Mouse (Mus musculus) heart, postnatal 0 days (tissue): ENCODE results near the gene Abhd14b. TPM values are rescaled to one million over a fixed set of nuclear protein-coding genes. Genes with fewer than 3 reads are reported as not detected.

Experiments used
- ATAC-seq: fragments of 200-750 bp; cut with Nextera tagmentation; 2 replicates; pipeline ENCODE4 v1.8.0; 2017; ENCODE audit warnings: low read depth, moderate number of reproducible peaks, moderate library complexity; ENCODE audit not compliant: insufficient read depth
- DNase-seq: peaks from one replicate; pipeline ENCODE4 v3.0.0-alpha.2; 2016; ENCODE audit warnings: low spot score
- H3K27ac ChIP-seq: fragments of 300-500 bp; sonication (generic); 2 replicates; pipeline ENCODE4 v1.5.1; 2014; ENCODE audit warnings: low read depth, mild to moderate bottlenecking
- H3K27me3 ChIP-seq: fragments of 300-500 bp; sonication (generic); 2 replicates; pipeline ENCODE4 v1.6.1; 2014; ENCODE audit warnings: low read length, mixed read lengths; ENCODE audit not compliant: control insufficient read depth, insufficient read depth
- H3K36me3 ChIP-seq: fragments of 300-500 bp; sonication (generic); replicated peaks from 2 replicates; pipeline ENCODE4 v1.6.1; 2014; ENCODE audit warnings: low read length, mixed read lengths; ENCODE audit not compliant: control insufficient read depth, insufficient read depth
- H3K4me1 ChIP-seq: fragments of 300-500 bp; sonication (generic); 2 replicates; pipeline ENCODE4 v1.6.1; 2014; ENCODE audit warnings: antibody characterized with exemption; ENCODE audit not compliant: control insufficient read depth, insufficient read depth
- H3K4me2 ChIP-seq: fragments of 300-500 bp; sonication (generic); 2 replicates; pipeline ENCODE4 v1.6.1; 2014; ENCODE audit warnings: low read depth, mild to moderate bottlenecking, low read length, moderate library complexity
- H3K4me3 ChIP-seq: fragments of 300-500 bp; sonication (generic); 2 replicates; pipeline ENCODE4 v1.5.1; 2014; ENCODE audit warnings: low read depth, low read length
- H3K9ac ChIP-seq: fragments of 300-500 bp; sonication (generic); replicated peaks from 2 replicates; pipeline ENCODE4 v1.6.1; 2014; ENCODE audit warnings: low read depth, low read length, mixed read lengths
- H3K9me3 ChIP-seq: fragments of 300-500 bp; sonication (generic); replicated peaks from 2 replicates; pipeline ENCODE4 v1.6.1; 2016; ENCODE audit warnings: low read length; ENCODE audit not compliant: control insufficient read depth
- CTCF ChIP-seq: IDR thresholded peaks from 2 replicates; pipeline ENCODE4 v1.5.1; 2016; ENCODE audit warnings: antibody characterized with exemption, control low read depth, low read depth
- EP300 ChIP-seq: IDR thresholded peaks from 2 replicates; pipeline ENCODE4 v1.6.1; 2016; ENCODE audit warnings: antibody characterized with exemption, low read depth
- WGBS: fragments of 180-500 bp; shearing (Covaris S2); extraction: QIAGEN DNeasy Blood & Tissue Kit; methylation state at CpG from one replicate; pipeline ENCODE4 v1.1.7; 2014; 5-methylcytosine and 5-hydroxymethylcytosine counted together
- polyA plus RNA-seq: library from polyadenylated mRNA; unstranded; fragments of >200 nt; fragmentation: Nextera tagmentation; extraction: Ambion mirVana; gene quantifications from 2 replicates; pipeline ENCODE4 v1.2.1, GENCODE M21; 2015
- total RNA-seq: library from RNA; depleted of rRNA; stranded (reverse); fragments of >200 nt; gene quantifications from 2 replicates; pipeline ENCODE4 v1.2.3, GENCODE M21; 2014; ENCODE audit warnings: low replicate concordance

Gene Abhd14b
- total and polyA plus RNA-seq, 2 experiments from 2014 or later = 5.3 to 46.8 TPM

DNA sequence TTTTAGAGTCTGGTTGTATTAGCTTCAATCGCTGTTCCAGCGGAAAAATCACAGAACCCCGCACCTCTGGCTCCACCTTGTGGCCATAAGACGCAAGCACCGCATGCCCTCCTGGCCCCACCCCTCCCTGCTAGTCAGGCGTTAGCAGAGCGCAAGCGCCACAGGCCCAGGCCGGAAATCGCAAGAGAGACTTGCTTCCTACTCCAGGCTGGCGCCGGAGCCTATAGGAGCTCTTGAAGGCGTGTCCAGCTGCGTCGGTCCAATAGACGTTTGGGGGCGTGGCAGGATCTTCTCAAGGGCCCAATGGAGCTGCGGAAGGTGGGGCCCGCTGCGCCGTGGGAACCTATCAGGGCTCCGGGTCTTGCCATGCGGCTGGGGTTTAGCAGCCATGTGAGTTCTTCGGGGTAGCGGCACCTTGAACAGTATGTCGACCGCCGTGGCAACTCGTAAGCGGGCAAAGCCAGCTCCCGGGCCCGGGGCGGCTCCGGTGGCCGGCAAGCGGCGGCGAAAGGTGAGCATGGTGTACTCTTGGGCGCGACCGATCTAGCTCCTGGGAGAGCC lies 29.7 kb downstream of the Abhd14b start, which contains the start of gene Parp3:
Gene Parp3 (minus strand): TSS at position 26 of the 561 bp plus-strand sequence.
- peak; percentile 100 for DNase-seq
- Histone ChIP-seq H3K4me2 (peak within 1 kb of the TSS; percentile 80), H3K4me1 (peaks cover 32% of the 10 kb centered on the region), H3K4me3 (peak within 1 kb of the TSS; percentile 53), H3K9me3 (no peaks in the 10 kb centered on the region), H3K27ac (peak within 1 kb of the TSS; percentile 74), H3K27me3 (no peaks in the 10 kb centered on the region), H3K9ac (peak within 1 kb of the TSS; percentile 46), H3K36me3 (peaks cover 14% of the 10 kb centered on the region)
- peak; percentile 97 for ATAC-seq
- under 1% methylated on average over 41 of the region's 41 CpGs for WGBS
- peak; percentile 79; the same call in 1 of the 2 replicates for TF ChIP-seq EP300
- peak; percentile 98 for TF ChIP-seq CTCF

DNA sequence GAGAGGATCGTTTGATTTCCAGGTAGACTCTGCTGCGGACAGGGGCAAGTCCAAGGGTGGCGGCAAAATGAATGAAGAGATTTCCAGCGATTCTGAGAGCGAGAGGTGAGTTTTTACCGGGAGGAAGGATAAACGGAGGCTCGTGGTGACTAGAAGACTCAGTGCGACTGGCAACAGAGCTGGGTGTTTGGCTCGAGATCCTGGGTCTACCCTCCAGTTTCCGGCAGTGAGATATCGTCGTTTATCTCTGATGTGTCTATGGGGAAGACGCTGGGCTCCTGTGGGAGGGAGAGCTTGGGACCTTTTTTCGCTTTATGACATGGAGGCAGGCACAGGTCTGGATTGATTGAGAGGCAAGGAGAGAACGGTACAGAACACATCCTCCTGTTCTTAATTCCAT lies 30.4 kb downstream of the Abhd14b start:
- H3K4me2 ChIP-seq = peak overlapping the region; percentile 80
- H3K27me3 ChIP-seq = no peaks in the 10 kb centered on the region
- peaks cover 32% of the 10 kb centered on the region for H3K4me1 ChIP-seq
- WGBS = 1% methylated on average over 16 of the region's 16 CpGs
- TF ChIP-seq EP300 (no peak), CTCF (no peak)
- H3K27ac ChIP-seq = peak overlapping the region; percentile 51; the same call in 1 of the 2 replicates
- peak overlapping the region; percentile 53 for H3K4me3 ChIP-seq
- no peaks in the 10 kb centered on the region for H3K9me3 ChIP-seq
- ATAC-seq (no peak), DNase-seq (no peak)
- H3K9ac ChIP-seq = peak overlapping the region; percentile 46
- peaks cover 16% of the 10 kb centered on the region for H3K36me3 ChIP-seq

DNA sequence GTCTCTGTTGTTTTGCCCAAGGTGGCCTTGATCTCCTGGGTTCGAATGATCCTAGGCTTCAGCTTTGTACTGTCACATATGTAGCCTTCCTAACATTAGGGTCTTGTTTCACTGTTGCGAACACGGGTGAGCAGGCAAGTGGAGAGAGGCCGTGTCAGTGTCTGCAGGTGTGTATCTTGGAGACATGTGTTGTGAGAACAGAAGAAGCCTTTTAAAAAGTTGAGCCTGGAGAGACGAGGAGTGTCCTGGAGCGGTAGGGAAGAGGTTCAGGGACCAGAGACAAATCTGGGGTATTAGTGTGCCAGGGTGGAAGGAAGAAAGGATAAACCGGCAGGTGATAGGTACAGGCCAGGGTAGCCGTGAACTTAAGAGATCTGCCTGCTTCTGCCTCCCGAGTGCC lies 30.8 kb downstream of the Abhd14b start:
- Histone ChIP-seq H3K9ac (no peak overlapping the region), H3K4me3 (peak overlapping the region; percentile 53), H3K27ac (no peak overlapping the region), H3K27me3 (no peaks in the 10 kb centered on the region), H3K36me3 (peaks cover 21% of the 10 kb centered on the region), H3K4me2 (peak overlapping the region; percentile 80), H3K9me3 (no peaks in the 10 kb centered on the region), H3K4me1 (peaks cover 32% of the 10 kb centered on the region)
- DNase-seq = no peak
- no peak for ATAC-seq
- 74% methylated on average over 9 of the region's 9 CpGs for WGBS
- TF ChIP-seq CTCF (no peak), EP300 (no peak)

DNA sequence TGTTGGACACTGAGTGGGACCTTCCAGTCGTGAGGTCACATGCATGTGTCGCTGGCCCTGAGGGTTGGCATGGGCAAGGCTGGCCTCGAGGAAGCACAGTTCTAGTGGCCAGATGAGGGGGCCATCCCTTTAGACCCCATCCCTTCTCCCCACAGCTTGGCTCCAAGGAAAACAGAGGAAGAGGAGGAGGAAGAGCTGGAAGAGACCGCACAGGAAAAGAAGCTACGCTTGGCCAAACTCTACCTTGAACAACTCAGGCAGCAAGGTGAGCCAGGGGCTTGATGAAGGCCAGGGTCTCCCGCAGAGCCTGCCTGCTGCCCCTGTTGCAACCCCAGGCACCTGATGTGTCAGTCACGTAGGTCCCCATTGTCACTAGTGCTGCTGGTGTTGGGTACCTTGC lies 33.3 kb downstream of the Abhd14b start:
- H3K9me3 ChIP-seq = no peaks in the 10 kb centered on the region
- no peak overlapping the region for H3K9ac ChIP-seq
- WGBS = 85% methylated on average over 7 of the region's 7 CpGs
- H3K4me2 ChIP-seq = no peak overlapping the region
- ATAC-seq = no peak
- no peak overlapping the region for H3K4me3 ChIP-seq
- no peak for TF ChIP-seq EP300
- no peak for TF ChIP-seq CTCF
- no peak overlapping the region for H3K27ac ChIP-seq
- H3K27me3 ChIP-seq = no peaks in the 10 kb centered on the region
- H3K36me3 ChIP-seq = peaks cover 43% of the 10 kb centered on the region
- peaks cover 21% of the 10 kb centered on the region for H3K4me1 ChIP-seq
- no peak for DNase-seq

DNA sequence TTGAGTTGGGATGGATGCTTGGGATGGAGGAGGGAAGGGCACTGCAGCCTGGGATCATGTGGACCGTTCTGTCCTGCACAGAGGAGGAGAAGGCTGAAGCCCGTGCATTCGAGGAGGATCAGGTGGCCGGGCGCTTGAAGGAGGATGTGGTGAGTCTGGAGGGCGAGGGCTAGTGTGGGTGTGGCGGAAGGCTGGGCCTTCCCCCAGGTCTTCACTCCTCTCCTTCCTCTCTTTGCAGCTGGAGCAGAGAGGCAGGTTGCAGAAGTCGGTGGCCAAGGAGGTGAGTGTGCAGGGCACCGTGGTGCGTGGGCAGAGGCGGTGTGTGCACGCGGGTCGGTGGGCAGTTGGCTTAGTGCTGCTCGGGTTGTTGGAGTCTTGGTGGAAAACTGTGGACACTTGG lies 33.8 kb downstream of the Abhd14b start:
- Histone ChIP-seq H3K4me2 (no peak overlapping the region), H3K36me3 (peaks cover 49% of the 10 kb centered on the region), H3K4me3 (no peak overlapping the region), H3K27me3 (no peaks in the 10 kb centered on the region), H3K4me1 (peaks cover 17% of the 10 kb centered on the region), H3K9me3 (no peaks in the 10 kb centered on the region), H3K9ac (no peak overlapping the region), H3K27ac (no peak overlapping the region)
- ATAC-seq (no peak), DNase-seq (no peak)
- 93% methylated on average over 15 of the region's 15 CpGs for WGBS
- TF ChIP-seq EP300 = no peak
- no peak for TF ChIP-seq CTCF

DNA sequence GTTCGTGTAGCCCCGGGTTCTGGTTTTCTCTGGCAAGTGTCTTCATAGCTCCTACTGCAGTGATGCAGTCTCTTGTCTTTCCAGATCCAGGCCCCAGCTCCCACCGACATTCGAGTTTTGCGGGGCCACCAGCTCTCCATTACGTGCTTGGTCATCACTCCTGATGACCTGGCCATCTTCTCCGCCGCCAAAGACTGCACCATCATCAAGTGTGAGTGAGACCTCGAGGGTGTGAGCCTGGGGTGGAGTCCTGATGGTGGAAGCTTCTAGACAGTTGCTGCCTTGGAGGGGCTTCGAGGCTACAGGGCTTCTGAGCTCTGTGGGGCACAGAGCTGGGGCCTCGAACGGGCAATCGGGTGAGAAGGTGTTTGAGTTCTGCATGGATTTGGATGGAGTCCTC lies 34.4 kb downstream of the Abhd14b start:
- DNase-seq = no peak
- 89% methylated on average over 13 of the region's 13 CpGs for WGBS

More for the DNA sequence above, 34.4 kb downstream of the Abhd14b start:
- H3K36me3 ChIP-seq = peaks cover 49% of the 10 kb centered on the region
- ATAC-seq = no peak
- peaks cover 12% of the 10 kb centered on the region; the same call in 1 of the 2 replicates for H3K4me1 ChIP-seq
- no peak overlapping the region for H3K4me2 ChIP-seq
- H3K9me3 ChIP-seq = no peaks in the 10 kb centered on the region
- no peak overlapping the region for H3K9ac ChIP-seq
- H3K4me3 ChIP-seq = no peak overlapping the region
- no peak overlapping the region for H3K27ac ChIP-seq
- H3K27me3 ChIP-seq = no peaks in the 10 kb centered on the region
- TF ChIP-seq EP300 (no peak), CTCF (no peak)
